Mouse (Mus musculus): Measurements from ENCODE around the gene Tprg. TPM values are rescaled to one million over a fixed set of nuclear protein-coding genes. Genes with fewer than 3 reads are reported as not detected.

The Tprg gene
- polyA plus RNA-seq, 1 experiment from 2014 or later, result not detected

DNA sequence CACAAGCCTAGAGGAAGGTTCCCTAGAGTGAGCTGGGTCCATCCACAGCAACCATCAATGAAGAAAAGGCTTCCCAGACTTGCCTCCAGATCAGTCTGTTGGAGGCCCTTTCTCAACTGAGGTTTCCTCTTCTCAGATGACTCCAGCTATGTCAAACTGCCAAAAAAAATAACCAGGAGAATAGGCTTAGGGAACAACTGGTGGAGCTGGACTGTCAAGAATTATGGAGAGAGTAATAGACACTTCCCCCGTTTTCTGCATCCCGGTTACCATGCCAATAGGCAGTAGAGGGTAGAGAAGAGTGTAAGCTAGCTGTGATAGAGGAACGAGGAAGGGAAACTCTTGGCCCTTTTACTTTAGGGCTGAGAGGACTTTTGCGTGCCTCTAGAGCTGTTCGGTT, 24.3 kb upstream of the Tprg start:
- Histone ChIP-seq H3K36me3 (ENCODE audit: control insufficient read depth, insufficient read depth, low read length) (no peaks in the 10 kb centered on the region), H3K27me3 (ENCODE audit: control insufficient read depth, insufficient read depth, low read length) (no peaks in the 10 kb centered on the region), H3K9me3 (replicated peaks; ENCODE audit: control insufficient read depth, low read length) (no peaks in the 10 kb centered on the region), H3K9ac (ENCODE audit: low read depth, low read length) (no peak overlapping the region), H3K4me3 (ENCODE audit: low read depth, low read length) (no peak overlapping the region), H3K4me1 (ENCODE audit: control insufficient read depth, insufficient read depth, low read length) (peaks cover 2% of the 10 kb centered on the region; the same call in 1 of the 2 replicates), H3K4me2 (no peak overlapping the region), H3K27ac (ENCODE audit: low read depth, low read length) (no peak overlapping the region)
- WGBS (ENCODE audit: insufficient replicate concordance), result 83% methylated on average over 5 of the region's 5 CpGs
- ATAC-seq (replicated peaks; ENCODE audit: insufficient number of reproducible peaks, low FRiP score, low TSS enrichment), result no peak

DNA sequence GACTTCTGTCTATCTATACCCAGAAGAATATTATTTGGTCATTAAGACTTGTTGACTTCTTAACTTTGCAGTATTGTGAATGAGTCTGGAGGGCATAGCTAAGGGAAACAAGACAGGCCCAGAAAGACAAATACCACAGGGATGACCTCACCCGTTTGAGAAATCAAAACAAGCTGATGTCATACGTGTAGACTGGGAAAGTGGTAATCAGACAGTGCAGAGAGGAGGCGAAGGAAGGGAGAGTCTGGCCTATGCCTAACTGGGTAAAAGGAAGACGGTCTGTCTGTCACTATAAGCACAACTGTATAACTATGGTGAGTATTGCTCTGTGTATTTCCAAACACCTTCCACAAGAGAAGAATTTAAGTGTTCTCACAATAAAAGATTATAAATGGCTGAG, 23.7 kb upstream of the Tprg start:
- Histone ChIP-seq H3K4me3 (ENCODE audit: low read depth, low read length) (no peak overlapping the region), H3K36me3 (ENCODE audit: control insufficient read depth, insufficient read depth, low read length) (no peaks in the 10 kb centered on the region), H3K27me3 (ENCODE audit: control insufficient read depth, insufficient read depth, low read length) (no peaks in the 10 kb centered on the region), H3K4me2 (no peak overlapping the region), H3K9me3 (replicated peaks; ENCODE audit: control insufficient read depth, low read length) (no peaks in the 10 kb centered on the region), H3K4me1 (ENCODE audit: control insufficient read depth, insufficient read depth, low read length) (peaks cover 2% of the 10 kb centered on the region; the same call in 1 of the 2 replicates), H3K9ac (ENCODE audit: low read depth, low read length) (no peak overlapping the region), H3K27ac (ENCODE audit: low read depth, low read length) (no peak overlapping the region)
- whole genome bisulfite sequencing (ENCODE audit: insufficient replicate concordance), result 41% methylated on average over 4 of the region's 4 CpGs
- ATAC-seq (replicated peaks; ENCODE audit: insufficient number of reproducible peaks, low FRiP score, low TSS enrichment), result peak; percentile 73

DNA sequence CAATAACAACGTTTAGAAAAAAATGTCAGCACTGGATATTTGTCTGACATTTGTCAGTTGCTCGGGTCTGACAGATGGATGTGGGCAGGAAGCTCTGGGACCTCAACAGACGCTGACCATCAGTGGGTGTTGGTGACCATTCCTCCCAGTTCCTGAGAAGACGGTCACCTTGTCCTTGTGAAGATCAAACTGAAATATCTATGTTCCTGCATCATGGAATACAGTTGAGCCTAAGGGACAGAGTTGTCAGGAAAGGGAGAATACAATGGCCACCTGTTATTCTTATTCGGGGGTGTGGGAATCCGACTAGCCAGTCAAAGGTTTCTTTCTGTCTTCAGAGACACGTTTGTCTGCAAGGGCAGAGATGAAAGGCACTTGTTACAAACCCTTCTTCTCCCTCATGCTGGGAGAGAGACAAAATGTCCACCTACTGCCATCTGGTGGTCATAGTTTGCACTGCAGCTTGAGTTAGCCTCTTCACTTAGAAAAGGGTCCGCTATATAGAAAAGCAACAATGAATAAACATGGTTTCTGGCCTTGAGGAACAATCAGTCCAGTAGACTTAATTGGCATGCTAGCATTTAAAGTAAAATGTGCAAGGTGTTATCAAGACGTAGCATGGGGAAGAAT, 23.0 kb upstream of the Tprg start:
- WGBS (ENCODE audit: insufficient replicate concordance), result 33% methylated on average over 9 of the region's 9 CpGs
- Histone ChIP-seq H3K27ac (ENCODE audit: low read depth, low read length) (no peak overlapping the region), H3K27me3 (ENCODE audit: control insufficient read depth, insufficient read depth, low read length) (no peaks in the 10 kb centered on the region), H3K9ac (ENCODE audit: low read depth, low read length) (no peak overlapping the region), H3K4me2 (no peak overlapping the region), H3K4me3 (ENCODE audit: low read depth, low read length) (no peak overlapping the region), H3K4me1 (ENCODE audit: control insufficient read depth, insufficient read depth, low read length) (peaks cover 2% of the 10 kb centered on the region; the same call in 1 of the 2 replicates), H3K9me3 (replicated peaks; ENCODE audit: control insufficient read depth, low read length) (no peaks in the 10 kb centered on the region), H3K36me3 (ENCODE audit: control insufficient read depth, insufficient read depth, low read length) (no peaks in the 10 kb centered on the region)
- ATAC-seq (replicated peaks; ENCODE audit: insufficient number of reproducible peaks, low FRiP score, low TSS enrichment), result no peak

DNA sequence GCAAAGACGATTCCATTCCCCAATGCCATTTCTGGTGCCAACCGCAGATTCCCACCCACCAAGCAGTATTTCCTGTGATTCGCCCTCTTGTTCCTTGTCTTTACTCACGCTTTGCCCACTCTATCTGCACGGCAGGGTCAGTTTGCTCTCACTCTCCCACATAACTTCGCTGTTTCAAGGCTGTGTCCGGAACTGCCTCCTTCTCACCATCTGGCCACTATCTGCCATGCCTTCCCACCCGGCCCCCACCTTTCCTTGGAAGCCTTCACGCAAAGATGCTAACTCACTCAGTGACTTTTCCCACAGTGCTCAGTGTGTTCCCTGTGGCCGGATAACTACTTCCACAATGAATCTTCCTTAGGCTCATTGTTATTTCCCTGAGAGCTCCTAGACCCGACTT, 21.4 kb upstream of the Tprg start:
- H3K36me3 ChIP-seq (ENCODE audit: control insufficient read depth, insufficient read depth, low read length), result no peaks in the 10 kb centered on the region
- ATAC-seq (replicated peaks; ENCODE audit: insufficient number of reproducible peaks, low FRiP score, low TSS enrichment), result no peak
- H3K27me3 ChIP-seq (ENCODE audit: control insufficient read depth, insufficient read depth, low read length), result no peaks in the 10 kb centered on the region
- H3K9ac ChIP-seq (ENCODE audit: low read depth, low read length), result no peak overlapping the region
- no peak overlapping the region for H3K4me3 ChIP-seq (ENCODE audit: low read depth, low read length)
- H3K4me1 ChIP-seq (ENCODE audit: control insufficient read depth, insufficient read depth, low read length), result peaks cover 2% of the 10 kb centered on the region; the same call in 1 of the 2 replicates
- no peak overlapping the region for H3K4me2 ChIP-seq
- no peak overlapping the region for H3K27ac ChIP-seq (ENCODE audit: low read depth, low read length)
- 74% methylated on average over 11 of the region's 11 CpGs for WGBS (ENCODE audit: insufficient replicate concordance)
- H3K9me3 ChIP-seq (replicated peaks; ENCODE audit: control insufficient read depth, low read length), result no peaks in the 10 kb centered on the region

DNA sequence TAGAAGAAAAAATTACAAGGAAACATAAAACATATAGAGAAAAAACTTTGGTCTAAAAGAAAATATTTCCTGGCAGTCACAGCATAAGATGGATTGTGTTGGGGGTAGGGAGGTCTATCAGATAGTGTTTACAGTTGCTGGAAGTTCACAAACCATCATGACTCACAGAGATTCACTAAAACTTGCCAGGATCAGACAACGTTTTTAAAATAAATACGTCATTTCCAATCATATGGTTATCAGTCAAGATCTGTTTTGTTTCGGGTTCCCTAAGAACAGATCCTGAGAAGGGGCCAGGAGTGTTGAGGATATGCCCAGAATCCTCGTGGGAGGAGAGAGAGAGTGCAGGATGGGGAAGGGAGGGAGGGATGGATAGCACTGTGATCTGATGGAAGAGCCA, 18.3 kb upstream of the Tprg start:
- Histone ChIP-seq H3K9me3 (replicated peaks; ENCODE audit: control insufficient read depth, low read length) (no peaks in the 10 kb centered on the region), H3K9ac (ENCODE audit: low read depth, low read length) (no peak overlapping the region), H3K4me2 (no peak overlapping the region), H3K4me3 (ENCODE audit: low read depth, low read length) (no peak overlapping the region), H3K4me1 (ENCODE audit: control insufficient read depth, insufficient read depth, low read length) (peaks cover 2% of the 10 kb centered on the region; the same call in 1 of the 2 replicates), H3K27ac (ENCODE audit: low read depth, low read length) (no peak overlapping the region), H3K36me3 (ENCODE audit: control insufficient read depth, insufficient read depth, low read length) (no peaks in the 10 kb centered on the region), H3K27me3 (ENCODE audit: control insufficient read depth, insufficient read depth, low read length) (no peaks in the 10 kb centered on the region)
- ATAC-seq (replicated peaks; ENCODE audit: insufficient number of reproducible peaks, low FRiP score, low TSS enrichment), result no peak
- 61% methylated on average over 4 of the region's 4 CpGs for WGBS (ENCODE audit: insufficient replicate concordance)

DNA sequence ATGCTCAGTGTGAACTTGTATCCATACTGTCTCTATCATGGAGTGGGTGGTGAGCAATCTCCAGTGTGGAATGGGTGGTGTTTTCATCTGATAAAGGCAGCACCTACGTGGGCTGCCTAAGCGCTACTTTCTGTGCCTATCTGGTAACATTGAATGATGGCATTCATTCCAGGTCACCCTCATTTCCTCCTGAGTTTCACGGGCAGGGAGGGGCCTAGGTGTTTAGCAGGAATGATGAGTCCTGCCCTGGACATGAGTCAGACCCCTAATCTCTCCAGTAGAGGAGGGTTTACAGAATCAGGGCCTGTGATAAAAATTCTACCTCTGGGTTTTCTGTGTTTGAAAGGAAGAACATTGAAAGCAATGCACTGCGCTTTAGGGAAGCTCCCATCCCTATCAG, 4.1 kb upstream of the Tprg start:
- WGBS (ENCODE audit: insufficient replicate concordance), result 71% methylated on average over 4 of the region's 4 CpGs
- H3K27me3 ChIP-seq (ENCODE audit: control insufficient read depth, insufficient read depth, low read length), result no peaks in the 10 kb centered on the region
- no peak overlapping the region for H3K27ac ChIP-seq (ENCODE audit: low read depth, low read length)
- H3K4me1 ChIP-seq (ENCODE audit: control insufficient read depth, insufficient read depth, low read length), result no peaks in the 10 kb centered on the region
- no peak overlapping the region for H3K4me3 ChIP-seq (ENCODE audit: low read depth, low read length)
- H3K4me2 ChIP-seq, result no peak overlapping the region
- no peaks in the 10 kb centered on the region for H3K36me3 ChIP-seq (ENCODE audit: control insufficient read depth, insufficient read depth, low read length)
- H3K9me3 ChIP-seq (replicated peaks; ENCODE audit: control insufficient read depth, low read length), result no peaks in the 10 kb centered on the region
- ATAC-seq (replicated peaks; ENCODE audit: insufficient number of reproducible peaks, low FRiP score, low TSS enrichment), result no peak
- H3K9ac ChIP-seq (ENCODE audit: low read depth, low read length), result no peak overlapping the region

DNA sequence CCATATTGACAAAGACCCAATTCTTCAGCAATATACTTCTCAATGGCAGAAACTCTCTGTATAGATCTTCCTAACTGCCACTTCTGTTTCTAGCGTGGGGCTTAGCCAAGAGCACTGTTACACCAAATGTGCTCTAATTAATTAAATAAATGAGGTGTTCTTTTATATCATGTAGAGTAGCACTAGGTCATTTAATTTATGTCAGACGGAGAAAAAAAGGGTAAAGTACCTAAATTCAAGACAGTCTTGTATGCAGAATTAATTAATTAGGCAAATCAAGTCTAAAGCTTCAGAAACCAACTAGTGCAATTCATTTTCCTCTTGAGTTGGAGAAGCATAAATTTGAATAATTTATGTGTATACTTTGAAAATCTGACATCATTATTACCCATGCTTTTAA, 7.1 kb downstream of the Tprg start:
- H3K27ac ChIP-seq (ENCODE audit: low read depth, low read length), result no peak overlapping the region
- H3K4me3 ChIP-seq (ENCODE audit: low read depth, low read length), result no peak overlapping the region
- 76% methylated on average over 2 of the region's 2 CpGs for whole genome bisulfite sequencing (ENCODE audit: insufficient replicate concordance)
- H3K4me1 ChIP-seq (ENCODE audit: control insufficient read depth, insufficient read depth, low read length), result no peaks in the 10 kb centered on the region
- H3K9me3 ChIP-seq (replicated peaks; ENCODE audit: control insufficient read depth, low read length), result no peaks in the 10 kb centered on the region
- no peak for ATAC-seq (replicated peaks; ENCODE audit: insufficient number of reproducible peaks, low FRiP score, low TSS enrichment)
- no peak overlapping the region for H3K4me2 ChIP-seq
- H3K36me3 ChIP-seq (ENCODE audit: control insufficient read depth, insufficient read depth, low read length), result no peaks in the 10 kb centered on the region
- H3K9ac ChIP-seq (ENCODE audit: low read depth, low read length), result no peak overlapping the region
- no peaks in the 10 kb centered on the region for H3K27me3 ChIP-seq (ENCODE audit: control insufficient read depth, insufficient read depth, low read length)

DNA sequence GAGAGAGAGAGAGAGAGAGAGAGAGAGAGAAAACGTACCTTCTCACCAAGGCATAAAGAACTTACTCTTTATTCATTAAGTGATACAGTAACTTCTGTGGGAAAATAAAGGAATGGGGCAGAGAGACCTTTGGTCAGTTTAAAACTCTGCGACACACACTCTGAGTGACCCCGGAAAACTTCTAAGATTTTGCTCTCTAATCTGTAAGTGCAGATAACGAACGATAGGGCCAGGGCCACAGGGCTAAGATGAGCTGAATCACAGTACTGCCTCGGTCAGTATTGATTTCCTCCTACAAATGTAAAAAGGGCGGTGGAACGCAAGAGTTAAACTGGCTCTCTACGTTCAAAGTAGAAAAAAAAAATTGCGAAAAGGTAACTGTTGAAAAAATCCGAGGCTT, 8.9 kb downstream of the Tprg start:
- WGBS (ENCODE audit: insufficient replicate concordance), result 65% methylated on average over 11 of the region's 11 CpGs
- H3K4me2 ChIP-seq, result no peak overlapping the region
- H3K4me1 ChIP-seq (ENCODE audit: control insufficient read depth, insufficient read depth, low read length), result no peaks in the 10 kb centered on the region
- H3K9me3 ChIP-seq (replicated peaks; ENCODE audit: control insufficient read depth, low read length), result no peaks in the 10 kb centered on the region
- no peak overlapping the region for H3K9ac ChIP-seq (ENCODE audit: low read depth, low read length)
- no peak overlapping the region for H3K27ac ChIP-seq (ENCODE audit: low read depth, low read length)
- no peak for ATAC-seq (replicated peaks; ENCODE audit: insufficient number of reproducible peaks, low FRiP score, low TSS enrichment)
- no peaks in the 10 kb centered on the region for H3K27me3 ChIP-seq (ENCODE audit: control insufficient read depth, insufficient read depth, low read length)
- H3K36me3 ChIP-seq (ENCODE audit: control insufficient read depth, insufficient read depth, low read length), result no peaks in the 10 kb centered on the region
- H3K4me3 ChIP-seq (ENCODE audit: low read depth, low read length), result no peak overlapping the region

DNA sequence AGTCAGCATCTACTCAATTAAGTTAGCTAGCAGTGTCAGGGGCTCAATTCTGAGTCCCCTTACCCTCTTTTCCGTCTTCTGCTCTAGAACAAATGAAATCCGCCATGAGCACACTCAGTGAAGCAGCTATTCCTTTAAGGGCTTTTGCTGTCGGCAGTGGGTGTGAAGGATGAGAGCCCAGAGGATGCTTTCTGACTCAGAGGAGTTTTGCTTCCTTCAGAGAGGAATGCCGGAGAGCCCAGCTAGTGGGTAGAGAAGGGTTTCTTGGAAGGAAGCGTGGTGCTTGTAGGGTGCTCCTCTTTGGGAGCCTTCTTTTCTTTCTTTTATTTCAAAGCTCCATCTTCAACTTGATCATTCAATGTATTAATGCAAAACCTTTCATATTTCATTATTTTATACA, 10.1 kb downstream of the Tprg start:
- Histone ChIP-seq H3K4me3 (ENCODE audit: low read depth, low read length) (no peak overlapping the region), H3K4me2 (no peak overlapping the region), H3K27me3 (ENCODE audit: control insufficient read depth, insufficient read depth, low read length) (no peaks in the 10 kb centered on the region), H3K27ac (ENCODE audit: low read depth, low read length) (no peak overlapping the region), H3K9me3 (replicated peaks; ENCODE audit: control insufficient read depth, low read length) (no peaks in the 10 kb centered on the region), H3K4me1 (ENCODE audit: control insufficient read depth, insufficient read depth, low read length) (no peaks in the 10 kb centered on the region), H3K36me3 (ENCODE audit: control insufficient read depth, insufficient read depth, low read length) (no peaks in the 10 kb centered on the region), H3K9ac (ENCODE audit: low read depth, low read length) (no peak overlapping the region)
- no peak for ATAC-seq (replicated peaks; ENCODE audit: insufficient number of reproducible peaks, low FRiP score, low TSS enrichment)
- WGBS (ENCODE audit: insufficient replicate concordance), result 80% methylated on average over 5 of the region's 5 CpGs

All from heart, embryonic 11.5 days (tissue).